Mouse (Mus musculus) liver, adult 2 months (tissue): ENCODE results near the gene Masp2. TPM values are rescaled to one million over a fixed set of nuclear protein-coding genes. Genes with fewer than 3 reads are reported as not detected.

Source experiments
- DNase-seq: peaks from one replicate; pipeline ENCODE4 v3.0.0-alpha.2; 2011; ENCODE audit warnings: low read depth, low spot score; ENCODE audit errors: extremely low read depth
- H3K27ac ChIP-seq: fragments of 200-500 bp; replicated peaks from 2 replicates; pipeline ENCODE4 v1.5.1; 2012; ENCODE audit warnings: low read depth, mild to moderate bottlenecking, control low read depth, inconsistent platforms, low read length; ENCODE audit not compliant: insufficient read depth
- H3K27me3 ChIP-seq: fragments of 200-500 bp; 2 replicates; pipeline ENCODE4 v1.6.1; 2012; ENCODE audit warnings: mild to moderate bottlenecking, moderate library complexity, low read length, inconsistent platforms; ENCODE audit not compliant: control insufficient read depth, insufficient read depth
- H3K36me3 ChIP-seq: fragments of 200-500 bp; 2 replicates; pipeline ENCODE4 v1.6.1; 2012; ENCODE audit warnings: low read length, inconsistent platforms; ENCODE audit not compliant: control insufficient read depth, insufficient read depth
- H3K4me1 ChIP-seq: fragments of 200-500 bp; 2 replicates; pipeline ENCODE4 v1.6.1; 2011; ENCODE audit warnings: low read length; ENCODE audit not compliant: control insufficient read depth, insufficient read depth
- H3K4me3 ChIP-seq: fragments of 200-500 bp; 2 replicates; pipeline ENCODE4 v1.5.1; 2011; ENCODE audit warnings: low read depth, mild to moderate bottlenecking, control low read depth, low read length, moderate library complexity; ENCODE audit not compliant: insufficient read depth
- H3K79me2 ChIP-seq: fragments of 200-500 bp; 2 replicates; pipeline ENCODE4 v1.6.1; 2012; ENCODE audit warnings: inconsistent platforms, mild to moderate bottlenecking, low read length, moderate library complexity; ENCODE audit not compliant: control insufficient read depth, insufficient read depth
- H3K9ac ChIP-seq: fragments of 200-500 bp; 2 replicates; pipeline ENCODE4 v1.6.1; 2012; ENCODE audit warnings: low read depth, mild to moderate bottlenecking, control low read depth, inconsistent platforms, low read length
- CTCF ChIP-seq: fragments of 200-500 bp; IDR thresholded peaks from 2 replicates; pipeline ENCODE4 v1.5.1; 2011; ENCODE audit warnings: low read depth, low read length, control low read depth
- POLR2A ChIP-seq: fragments of 200-500 bp; IDR thresholded peaks from 2 replicates; pipeline ENCODE4 v1.6.1; 2011; ENCODE audit warnings: low read length, control low read depth; ENCODE audit not compliant: insufficient read depth; ENCODE audit errors: extremely low read depth
- WGBS: fragments of 180-500 bp; shearing (Covaris S2); methylation state at CpG from one replicate; pipeline ENCODE4 v1.1.7; 2018; 5-methylcytosine and 5-hydroxymethylcytosine counted together
- polyA plus RNA-seq: library from polyadenylated mRNA; depleted of rRNA; stranded (reverse); fragments of >200 nt; gene quantifications from 2 replicates; pipeline ENCODE4 v1.2.3, GENCODE M21; 2012
- total RNA-seq: library from RNA; depleted of rRNA; stranded (reverse); fragments of >200 nt; gene quantifications from 2 replicates; pipeline ENCODE4 v1.2.3, GENCODE M21; 2014

Gene Masp2
- total and polyA plus RNA-seq, 2 experiments = 191 to 829 TPM

- TF ChIP-seq CTCF (peak; percentile 79), POLR2A (no peak)
- no peaks in the 10 kb centered on the region for H3K4me1 ChIP-seq
- no peaks in the 10 kb centered on the region for H3K27me3 ChIP-seq
- peak; percentile 55 for DNase-seq
- whole genome bisulfite sequencing = 89% methylated on average over 18 of the region's 18 CpGs
- H3K79me2 ChIP-seq = no peaks in the 10 kb centered on the region
- H3K36me3 ChIP-seq = no peaks in the 10 kb centered on the region
- H3K9ac ChIP-seq = no peak overlapping the region
- no peak overlapping the region for H3K4me3 ChIP-seq
- no peak overlapping the region for H3K27ac ChIP-seq
Observed at GRCm38 (mm10) chr4:148654701-148655398, 52.5 kb downstream of the Masp2 start.

DNA sequence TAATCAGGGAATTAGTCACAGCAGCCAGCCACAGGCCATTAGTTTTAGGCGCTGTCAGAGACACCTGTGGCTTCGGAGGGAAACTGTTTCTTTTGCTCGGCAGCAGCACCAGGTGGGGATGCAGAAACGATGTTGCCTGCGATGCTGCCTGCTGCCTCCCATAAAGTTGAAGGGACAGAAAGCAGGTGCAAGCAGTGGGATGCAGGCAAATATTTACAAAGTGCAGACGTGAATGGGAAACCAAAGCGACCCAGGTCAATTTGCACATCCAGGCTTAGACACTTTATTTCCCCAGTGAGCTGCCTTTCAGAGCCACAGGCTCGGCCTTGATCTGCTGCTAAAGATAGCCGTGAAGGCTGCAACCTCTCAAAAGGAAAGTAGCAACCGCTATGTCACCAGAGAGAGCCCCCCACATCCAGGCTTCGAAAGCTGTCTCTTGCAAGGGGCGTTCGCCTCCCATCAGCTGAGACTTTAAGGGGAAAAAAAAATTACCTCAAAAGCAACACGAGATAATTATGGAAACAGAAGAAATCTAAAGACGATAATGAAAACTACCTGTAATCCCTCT is 54.4 kb downstream of the Masp2 start:
- no peaks in the 10 kb centered on the region for H3K79me2 ChIP-seq
- no peak overlapping the region for H3K27ac ChIP-seq
- no peak for DNase-seq
- H3K4me1 ChIP-seq = no peaks in the 10 kb centered on the region
- TF ChIP-seq POLR2A (no peak), CTCF (no peak)
- no peak overlapping the region for H3K9ac ChIP-seq
- H3K36me3 ChIP-seq = no peaks in the 10 kb centered on the region
- no peak overlapping the region for H3K4me3 ChIP-seq
- WGBS = 30% methylated on average over 15 of the region's 15 CpGs
- no peaks in the 10 kb centered on the region for H3K27me3 ChIP-seq

DNA sequence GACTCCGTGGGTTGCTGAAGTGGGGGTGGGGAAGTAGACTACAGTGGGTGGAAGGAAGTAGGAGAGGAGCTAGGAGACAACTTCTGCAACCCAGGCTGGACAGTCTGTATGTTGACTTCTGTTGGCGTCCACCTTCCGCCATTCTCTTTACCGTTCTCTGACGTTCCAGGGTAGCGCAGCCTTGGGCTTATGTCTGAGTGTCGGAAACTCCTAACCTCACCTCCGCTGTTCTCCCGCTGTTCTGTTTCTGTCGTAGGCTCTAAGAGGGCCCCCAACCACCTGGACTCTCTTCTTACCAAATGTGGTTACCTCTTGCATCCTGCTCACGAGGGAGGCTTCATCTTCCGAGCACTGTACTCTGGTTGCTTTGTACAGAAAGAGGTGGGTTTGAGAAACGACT is 55.4 kb downstream of the Masp2 start:
- H3K36me3 ChIP-seq = no peaks in the 10 kb centered on the region
- H3K79me2 ChIP-seq = no peaks in the 10 kb centered on the region
- no peak overlapping the region for H3K27ac ChIP-seq
- TF ChIP-seq CTCF = no peak
- TF ChIP-seq POLR2A = no peak
- no peak for DNase-seq
- WGBS = 76% methylated on average over 13 of the region's 13 CpGs
- H3K27me3 ChIP-seq = no peaks in the 10 kb centered on the region
- H3K9ac ChIP-seq = peak overlapping the region; percentile 29; the same call in 1 of the 2 replicates
- H3K4me3 ChIP-seq = no peak overlapping the region
- H3K4me1 ChIP-seq = no peaks in the 10 kb centered on the region

- Histone ChIP-seq H3K27ac (no peak overlapping the region), H3K4me1 (no peaks in the 10 kb centered on the region), H3K4me3 (no peak overlapping the region), H3K79me2 (no peaks in the 10 kb centered on the region), H3K9ac (no peak overlapping the region), H3K36me3 (no peaks in the 10 kb centered on the region), H3K27me3 (no peaks in the 10 kb centered on the region)
- no peak for TF ChIP-seq CTCF
- no peak for TF ChIP-seq POLR2A
- DNase-seq = no peak
- 76% methylated on average over 3 of the region's 3 CpGs for WGBS
Observed at GRCm38 (mm10) chr4:148660174-148660573, 57.8 kb downstream of the Masp2 start.

DNA sequence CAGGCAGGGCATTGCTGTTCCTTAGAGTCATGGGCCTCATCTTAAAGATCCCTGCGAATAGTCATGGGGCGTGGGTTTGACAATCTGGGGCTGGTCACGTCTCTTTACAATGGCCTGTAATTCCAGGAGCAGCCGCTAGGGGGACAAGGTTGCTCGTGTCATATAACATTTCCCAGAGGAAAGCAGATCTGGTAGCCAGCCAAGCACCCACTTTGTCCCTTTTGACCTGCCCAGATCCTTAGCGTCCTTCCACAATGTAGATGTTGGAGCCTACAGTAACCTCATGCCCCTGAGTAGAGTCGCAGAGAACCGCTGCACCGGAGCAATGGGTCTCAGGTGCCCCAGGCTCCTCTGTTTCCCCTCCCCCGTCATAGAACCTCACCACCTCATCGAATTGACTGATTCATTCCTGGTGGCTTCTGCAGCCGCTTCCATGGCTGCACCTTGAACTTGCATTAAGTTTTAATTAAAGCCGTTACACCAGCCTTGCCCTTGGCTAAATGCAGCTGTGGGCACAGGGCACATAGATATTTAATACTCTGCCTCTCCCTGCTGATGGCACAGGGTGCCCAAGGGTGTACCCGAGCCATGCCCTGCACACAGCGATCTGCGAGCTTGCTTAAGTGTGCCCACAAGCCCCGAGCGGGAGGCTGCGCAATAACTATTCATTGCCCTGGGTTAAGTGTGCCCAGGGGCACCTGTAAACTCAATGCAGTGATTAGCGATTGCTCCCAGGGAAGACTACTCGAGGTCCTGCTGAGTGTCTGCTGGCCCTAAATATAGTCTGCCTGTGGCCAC is 60.0 kb downstream of the Masp2 start:
- Histone ChIP-seq H3K4me1 (no peaks in the 10 kb centered on the region), H3K27me3 (no peaks in the 10 kb centered on the region), H3K9ac (no peak overlapping the region), H3K4me3 (no peak overlapping the region), H3K27ac (no peak overlapping the region), H3K36me3 (no peaks in the 10 kb centered on the region), H3K79me2 (no peaks in the 10 kb centered on the region)
- no peak for TF ChIP-seq POLR2A
- peak; percentile 72; the same call in 1 of the 2 replicates for TF ChIP-seq CTCF
- DNase-seq = peak; percentile 24
- WGBS = 37% methylated on average over 21 of the region's 21 CpGs

DNA sequence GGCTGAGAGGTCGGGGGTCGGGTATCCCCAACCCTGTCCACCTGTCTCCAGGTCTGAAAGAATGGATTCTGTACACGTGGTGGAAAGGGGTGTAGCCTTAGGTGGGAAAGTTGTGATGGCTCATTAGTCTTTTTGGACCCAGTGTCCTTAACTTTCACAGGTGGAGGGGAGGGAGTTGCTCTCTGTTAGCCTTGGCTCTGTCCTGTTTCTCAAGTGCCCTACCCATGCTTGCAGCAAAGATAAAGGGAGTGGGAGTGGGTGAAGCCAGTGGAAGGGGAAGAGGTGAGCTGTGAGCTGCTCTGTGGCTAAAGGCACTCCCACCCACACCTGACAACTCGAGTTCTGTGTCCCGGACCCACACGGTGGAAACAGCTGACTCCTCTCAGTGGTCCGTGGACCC is 61.0 kb downstream of the Masp2 start:
- no peak for TF ChIP-seq POLR2A
- TF ChIP-seq CTCF = no peak
- no peaks in the 10 kb centered on the region for H3K79me2 ChIP-seq
- H3K27ac ChIP-seq = no peak overlapping the region
- no peak for DNase-seq
- no peaks in the 10 kb centered on the region for H3K27me3 ChIP-seq
- no peaks in the 10 kb centered on the region for H3K4me1 ChIP-seq
- WGBS = 63% methylated on average over 7 of the region's 7 CpGs
- no peaks in the 10 kb centered on the region for H3K36me3 ChIP-seq
- no peak overlapping the region for H3K4me3 ChIP-seq
- no peak overlapping the region for H3K9ac ChIP-seq
